Mouse (Mus musculus) lung, postnatal 0 days (tissue): ENCODE measurements at regions not wholly inside any gene's neighbourhood (a gene's known extent, or its start where the extent isn't known, plus 50 kb on each side); places are given as distances from the start of the nearest gene placed in this dataset.

Experiments
- CTCF ChIP-seq: IDR thresholded peaks from 2 replicates; pipeline ENCODE4 v1.5.1; 2016; ENCODE audit warnings: antibody characterized with exemption, mild to moderate bottlenecking
- EP300 ChIP-seq: IDR thresholded peaks from 2 replicates; pipeline ENCODE4 v1.6.1; 2016; ENCODE audit warnings: antibody characterized with exemption, mild to moderate bottlenecking, control low read depth

GRCm38 (mm10) chr7:89086348-89086747, 317.7 kb downstream of the Tmem135 start:
- TF ChIP-seq CTCF (peak; percentile 81), EP300 (no peak)
